Mouse (Mus musculus) R1 (cell line): ENCODE data around the gene Srsf12.

Source experiments
- DNase-seq: peaks from one replicate; pipeline ENCODE4 v3.0.0-alpha.2; 2018; ENCODE audit warnings: low read depth, low spot score

The Srsf12 gene

DNA sequence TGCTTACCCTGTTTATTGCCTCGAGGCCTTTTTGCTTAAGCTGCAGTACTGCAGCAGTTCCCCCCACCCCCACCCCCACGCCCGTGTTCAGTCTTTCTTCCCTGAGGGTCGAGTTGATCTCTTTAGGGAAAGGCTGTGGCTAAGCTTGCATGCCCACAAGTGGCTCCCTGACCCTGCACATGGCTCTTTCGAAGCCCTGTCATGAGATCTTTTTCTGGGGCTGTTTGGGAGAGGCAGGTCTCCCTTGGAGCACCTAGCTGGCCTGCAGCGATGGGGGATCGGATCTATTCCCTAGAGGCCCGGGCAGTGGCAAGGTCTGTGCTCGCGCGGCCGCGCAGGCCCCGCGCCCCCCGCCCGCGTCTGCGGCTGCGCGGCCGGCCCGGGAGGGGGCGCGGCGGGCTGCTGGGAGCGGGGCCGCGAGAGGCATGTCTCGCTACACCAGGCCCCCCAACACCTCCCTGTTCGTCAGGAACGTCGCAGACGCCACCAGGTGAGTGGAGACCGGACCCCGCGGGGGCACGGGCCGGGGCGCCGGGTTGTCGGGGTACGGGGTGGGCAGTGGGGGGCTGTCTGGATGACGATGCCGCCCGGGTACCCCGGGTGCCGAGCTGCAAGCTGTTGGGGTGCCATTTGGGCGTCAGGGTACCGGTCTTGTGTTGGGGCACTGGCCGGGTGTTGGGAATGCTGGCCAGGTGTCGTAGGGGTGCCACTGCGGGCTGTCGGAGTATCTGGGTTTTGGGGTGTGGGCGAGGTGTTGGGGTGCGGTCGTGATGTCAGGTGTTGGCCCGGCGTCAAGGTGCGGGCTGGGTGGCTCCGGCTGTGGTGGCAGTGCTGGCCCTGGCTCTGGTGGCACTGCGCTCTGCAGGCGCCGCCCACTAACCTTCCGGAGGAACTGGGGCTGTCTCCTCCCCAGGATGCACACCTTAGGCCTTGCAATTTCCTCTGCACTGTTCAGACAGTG, at the start of gene Srsf12:
TSS of gene Srsf12 (plus strand) at position 111 of the 961 bp plus-strand sequence.
- DNase-seq = peak; percentile 50

- DNase-seq = no peak
Observed at GRCm38 (mm10) chr4:33183477-33183876, 25.3 kb upstream of the Srsf12 start.

DNA sequence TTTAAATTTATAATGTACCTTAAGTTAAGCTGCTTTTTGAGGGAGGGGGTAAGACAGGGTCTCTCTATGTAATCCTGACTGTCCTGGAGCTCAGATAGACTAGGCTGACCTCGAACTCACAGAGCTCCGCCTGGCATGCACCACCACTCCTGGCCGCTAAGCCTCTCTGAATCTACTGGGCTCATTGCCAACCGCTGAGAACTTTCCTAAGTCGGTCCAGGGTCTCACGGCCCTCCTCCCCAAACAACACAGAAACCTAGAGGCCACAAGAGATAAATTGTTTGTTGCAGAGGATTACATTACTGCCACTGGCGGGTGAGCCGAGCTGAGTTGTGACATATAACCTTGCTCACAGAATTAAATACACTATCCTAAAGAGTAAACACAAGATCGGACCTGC, 20.6 kb upstream of the Srsf12 start:
- DNase-seq = peak; percentile 81

- DNase-seq = peak; percentile 79
Observed at GRCm38 (mm10) chr4:33188781-33189734, 19.7 kb upstream of the Srsf12 start.

DNA sequence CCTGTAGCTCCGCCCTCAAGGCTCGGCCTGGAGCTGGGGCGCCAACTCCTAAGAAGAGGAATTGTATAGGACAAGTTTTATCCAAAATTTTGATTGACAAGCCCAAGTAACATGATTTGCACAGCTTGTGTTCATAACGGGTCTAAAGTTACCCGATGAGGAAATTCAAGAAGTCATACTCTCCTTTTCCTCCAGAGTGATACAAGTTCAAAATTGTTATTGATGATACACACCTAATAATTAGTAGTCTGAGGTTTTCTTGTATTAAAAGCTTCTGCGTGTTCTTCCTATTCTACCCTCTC, 19.1 kb upstream of the Srsf12 start, which contains the start of gene Pm20d2:
TSS of gene Pm20d2 (minus strand) at position 3 of the 302 bp plus-strand sequence.
- no peak for DNase-seq

DNA sequence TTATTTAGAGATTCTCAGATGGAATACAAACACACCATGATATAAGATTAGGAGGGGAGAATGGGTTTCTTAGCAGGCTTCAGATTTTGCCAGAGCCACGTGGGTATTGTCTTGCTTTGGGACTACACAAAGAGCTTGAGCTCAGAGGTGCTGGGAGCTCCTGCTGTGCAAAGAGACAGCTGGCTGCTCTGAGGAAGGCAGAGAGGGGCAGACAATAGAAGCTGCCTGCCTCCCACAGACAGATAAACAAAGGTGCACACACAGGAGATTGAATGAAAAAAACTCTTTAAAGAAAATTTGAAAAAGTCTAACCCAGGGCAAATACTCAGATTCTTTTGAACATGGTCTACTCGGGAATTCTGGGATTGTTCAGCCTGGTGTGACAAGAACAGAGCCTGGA, 10.7 kb upstream of the Srsf12 start:
- peak; percentile 95 for DNase-seq

DNA sequence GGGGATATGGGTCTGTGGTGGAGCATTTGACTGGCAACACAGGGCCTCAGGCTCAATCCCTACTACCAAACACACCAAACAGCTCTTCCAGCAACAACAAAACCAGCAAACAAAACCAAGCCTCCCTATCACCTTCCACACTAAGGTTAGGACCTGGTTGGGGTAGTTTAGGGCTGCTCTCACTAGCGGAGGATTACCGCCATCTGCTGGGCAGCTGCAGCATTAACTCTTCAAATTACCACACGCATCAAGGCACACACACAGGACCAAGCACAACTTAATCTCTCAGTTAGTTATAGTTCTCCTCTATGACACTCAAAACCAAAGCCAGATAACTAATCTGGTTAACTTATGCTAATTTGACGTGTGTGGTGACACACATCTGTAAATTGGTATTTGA, 4.1 kb upstream of the Srsf12 start:
- peak; percentile 71 for DNase-seq

DNA sequence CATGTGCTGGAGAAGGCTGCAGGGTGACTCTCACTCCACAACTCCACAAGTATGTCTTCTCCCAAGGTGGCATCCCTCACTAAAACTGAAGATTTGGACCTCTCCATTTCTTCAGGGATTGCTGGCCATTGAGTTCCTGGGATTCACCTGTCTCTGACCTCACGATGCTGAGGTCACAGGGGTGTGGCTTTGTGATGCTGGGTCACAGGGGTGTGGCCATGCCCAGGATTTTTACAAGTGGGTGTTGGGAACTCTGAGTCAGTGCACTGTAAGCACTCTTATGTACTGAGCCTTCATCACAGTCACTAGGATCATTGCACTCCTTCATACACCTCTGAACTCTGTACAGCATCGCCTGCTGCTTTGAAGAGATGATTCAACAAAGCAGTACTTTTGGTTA, 1.2 kb upstream of the Srsf12 start:
- peak; percentile 70 for DNase-seq

DNA sequence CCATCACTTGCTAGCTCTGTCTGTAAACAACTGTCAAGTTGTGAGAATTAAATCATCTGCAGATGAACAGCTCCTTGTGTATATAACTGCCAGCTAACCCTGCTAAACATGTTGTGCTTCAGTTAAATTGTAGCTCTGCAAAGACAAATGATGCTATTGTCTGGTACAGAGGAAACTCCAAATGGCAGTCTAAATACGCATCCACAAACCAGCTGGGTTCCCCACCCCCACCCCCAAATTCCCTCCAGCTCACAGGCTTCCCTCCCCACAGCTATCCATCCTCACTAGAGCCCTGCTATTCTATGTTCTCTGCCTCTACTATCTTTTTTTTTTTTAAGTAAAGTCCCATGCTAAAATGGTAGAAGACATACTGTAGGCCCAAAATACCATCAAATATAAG, 13.1 kb downstream of the Srsf12 start:
- DNase-seq = no peak

- DNase-seq = no peak
Observed at GRCm38 (mm10) chr4:33224003-33224675, 15.3 kb downstream of the Srsf12 start.

GRCm38 (mm10) chr4:33227164-33227563, 18.4 kb downstream of the Srsf12 start:
- DNase-seq = no peak

DNA sequence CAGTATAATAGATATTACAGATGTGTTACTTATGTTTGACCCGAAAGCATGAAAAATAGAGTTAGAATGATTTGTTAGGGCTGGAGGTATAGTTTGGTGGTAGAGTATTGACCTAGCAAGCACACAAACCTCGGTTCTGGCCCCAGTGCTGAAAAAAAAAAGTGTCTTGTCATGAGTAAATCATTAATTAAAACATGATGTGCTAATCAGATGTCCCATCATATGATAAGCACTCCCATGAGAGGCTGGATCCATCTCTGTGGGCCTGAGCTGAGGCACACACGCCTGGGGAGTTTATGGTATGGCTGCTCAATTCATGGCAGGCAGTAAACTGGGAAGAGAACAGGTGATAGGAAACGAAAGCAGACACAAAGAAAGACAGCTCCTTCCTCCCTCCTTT, 20.8 kb downstream of the Srsf12 start:
- DNase-seq = no peak

DNA sequence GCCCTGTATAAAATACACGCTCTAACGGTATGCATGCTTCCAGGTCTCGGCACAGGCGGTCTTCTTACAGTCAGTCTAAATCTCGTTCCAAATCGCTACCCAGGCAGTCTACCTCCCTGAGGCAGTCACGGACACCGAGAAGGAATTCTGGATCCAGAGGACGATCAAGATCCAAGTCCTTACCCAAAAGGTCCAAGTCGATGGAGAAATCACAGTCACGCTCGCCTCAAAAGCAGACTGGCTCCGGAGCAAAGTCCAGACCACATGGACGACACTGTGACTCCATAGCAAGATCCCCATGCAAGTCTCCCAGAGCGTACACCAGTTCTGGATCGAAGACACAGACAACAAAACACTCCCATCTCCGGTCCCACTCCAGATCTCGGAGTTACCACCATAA, 22.1 kb downstream of the Srsf12 start:
- DNase-seq = peak; percentile 31

DNA sequence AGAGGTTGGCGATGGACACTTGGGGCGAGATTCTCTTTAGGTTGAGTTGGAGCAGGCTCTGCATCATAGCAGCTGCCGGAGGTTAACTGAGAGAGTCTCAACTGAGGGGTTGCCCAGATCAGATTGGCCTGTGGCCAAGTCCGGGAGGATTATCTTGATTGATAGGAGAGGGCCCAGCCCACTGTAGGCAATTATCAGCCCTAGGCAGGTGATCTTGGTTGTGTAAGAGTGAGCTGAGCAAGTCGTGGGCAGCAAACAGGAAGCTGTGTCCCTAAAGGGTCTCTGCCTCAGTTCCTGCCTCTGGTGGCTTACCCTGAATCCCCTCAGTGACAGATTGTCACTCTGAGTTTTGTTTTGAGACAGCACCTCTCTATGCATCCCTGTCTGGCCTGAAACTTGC, 33.7 kb downstream of the Srsf12 start:
- DNase-seq = peak; percentile 44

- no peak for DNase-seq
Observed at GRCm38 (mm10) chr4:33243016-33243758, 34.4 kb downstream of the Srsf12 start.

GRCm38 (mm10) chr4:33243921-33244320, 35.1 kb downstream of the Srsf12 start:
- no peak for DNase-seq

GRCm38 (mm10) chr4:33245853-33246395, 37.1 kb downstream of the Srsf12 start:
- DNase-seq = no peak

DNA sequence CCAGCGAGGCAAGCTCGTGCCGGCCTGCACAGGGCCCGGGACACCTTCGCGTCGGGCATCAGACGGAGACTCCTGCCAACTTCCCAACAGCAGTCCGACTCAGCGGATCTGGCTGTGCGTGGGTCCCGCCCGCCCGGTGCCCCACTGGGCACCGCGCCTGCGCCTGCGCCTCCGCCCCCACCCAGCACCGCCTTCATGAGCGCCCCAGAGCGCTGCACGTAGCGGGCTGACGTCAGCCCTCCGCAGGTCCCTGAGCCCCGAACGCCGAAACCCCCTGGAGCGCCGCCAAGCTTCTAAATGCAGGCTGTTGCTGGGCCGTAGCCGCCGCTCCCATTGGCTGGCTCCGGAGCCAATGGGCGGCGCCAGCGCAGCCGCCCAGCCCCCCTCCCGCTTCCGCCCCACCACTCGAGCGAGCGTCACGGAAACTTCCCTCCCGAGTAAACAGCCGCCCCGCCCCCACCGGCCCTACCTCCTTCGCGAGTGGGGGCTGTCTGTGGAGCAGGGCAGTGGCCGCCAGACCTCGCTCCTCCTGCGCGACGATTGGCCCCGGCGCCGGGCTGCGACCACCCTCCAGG, 38.8 kb downstream of the Srsf12 start:
- peak; percentile 96 for DNase-seq

DNA sequence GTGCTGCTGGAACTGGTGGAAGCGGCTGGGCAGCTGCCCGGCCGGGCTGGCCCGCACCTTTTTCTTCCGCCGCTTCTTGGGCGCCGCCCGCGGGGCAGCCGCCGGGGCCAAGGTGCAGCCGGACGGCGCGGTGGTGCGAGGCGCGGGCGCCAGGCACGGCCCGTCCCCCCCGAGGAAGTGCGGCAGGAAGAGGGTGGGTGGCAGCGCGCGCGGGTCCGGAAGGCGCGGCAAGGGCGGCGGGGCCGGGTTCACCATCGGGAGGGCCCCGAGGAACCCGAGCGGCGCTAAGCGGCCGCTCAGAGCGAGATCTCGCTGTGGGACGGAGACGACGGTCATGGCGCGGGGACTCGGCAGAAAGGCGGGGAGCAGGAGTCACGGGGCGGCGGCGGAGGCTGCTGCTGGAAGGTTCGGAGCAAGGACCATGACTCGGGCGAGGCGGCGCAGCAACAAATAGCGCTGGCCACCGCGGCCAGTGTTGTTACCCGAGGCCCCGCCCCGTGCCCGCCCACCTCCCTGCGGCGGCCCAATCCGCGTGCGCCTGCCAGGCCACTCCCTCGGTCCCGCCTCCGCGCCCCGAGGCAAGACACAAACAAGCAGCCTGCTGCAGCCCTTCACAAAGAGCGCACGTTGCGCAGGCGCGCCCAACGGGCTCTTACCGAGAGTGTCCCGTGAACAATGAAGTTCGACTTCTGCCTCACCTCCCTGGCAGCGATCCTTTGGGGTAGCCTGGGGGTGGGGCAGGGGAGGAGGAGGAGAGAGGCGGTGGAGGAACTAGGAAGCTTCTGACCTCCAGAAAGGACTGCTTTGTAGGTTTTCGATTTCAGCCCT, 39.5 kb downstream of the Srsf12 start:
- peak; percentile 100 for DNase-seq
